Mouse (Mus musculus) myocyte (in vitro differentiated cells): Measurements from ENCODE around the gene Snx25. TPM values are rescaled to one million over a fixed set of nuclear protein-coding genes. Genes with fewer than 3 reads are reported as not detected.

Experiments
- H3K27me3 ChIP-seq: one replicate; pipeline ENCODE4 v1.6.1; 2011; ENCODE audit not compliant: control insufficient read depth, insufficient read depth, insufficient read length
- H3K36me3 ChIP-seq: one replicate; pipeline ENCODE4 v1.6.1; 2011; ENCODE audit not compliant: control insufficient read depth, insufficient read depth
- H3K4me2 ChIP-seq: one replicate; pipeline ENCODE4 v1.6.1; 2011; ENCODE audit warnings: low read depth, control low read depth
- H3K4me3 ChIP-seq: one replicate; pipeline ENCODE4 v1.5.1; 2011; ENCODE audit warnings: mild to moderate bottlenecking, control low read depth, moderate library complexity
- H3K79me2 ChIP-seq: one replicate; pipeline ENCODE4 v1.6.1; 2011; ENCODE audit not compliant: control insufficient read depth, insufficient read depth
- H3ac ChIP-seq: one replicate; pipeline ENCODE4 v1.6.1; 2011; ENCODE audit not compliant: control insufficient read depth, insufficient read length
- CEBPB ChIP-seq: IDR thresholded peaks from 2 replicates; pipeline ENCODE4 v1.6.1; 2011; ENCODE audit warnings: mild to moderate bottlenecking, moderate library complexity; ENCODE audit not compliant: poor library complexity, insufficient read depth, severe bottlenecking
- E2F4 ChIP-seq: IDR thresholded peaks from one replicate; pipeline ENCODE4 v1.6.1; 2011; ENCODE audit warnings: mild to moderate bottlenecking, control low read depth, moderate library complexity; ENCODE audit not compliant: insufficient read depth
- MAX ChIP-seq: IDR thresholded peaks from one replicate; pipeline ENCODE4 v1.6.1; 2011; ENCODE audit warnings: low read depth, mild to moderate bottlenecking, control low read depth
- MYOD1 ChIP-seq, 3 experiments: IDR thresholded peaks; one replicate each; pipeline ENCODE4 v1.6.1; 2011; ENCODE audit warnings: control low read depth in 2 of 3, low read depth in 2 of 3, mild to moderate bottlenecking in 2 of 3, moderate library complexity in 1 of 3; ENCODE audit not compliant: insufficient read length in 2 of 3, control insufficient read depth in 1 of 3
- MYOG ChIP-seq, 3 experiments: IDR thresholded peaks; one replicate each; pipeline ENCODE4 v1.6.1; 2011; ENCODE audit warnings: control low read depth in 2 of 3, low read depth in 2 of 3, mild to moderate bottlenecking in 2 of 3; ENCODE audit not compliant: insufficient read length in 2 of 3, control insufficient read depth in 1 of 3, insufficient read depth in 1 of 3
- POLR2A ChIP-seq: IDR thresholded peaks from one replicate; pipeline ENCODE4 v1.6.1; 2011; ENCODE audit warnings: low read depth, mild to moderate bottlenecking, control low read depth, moderate library complexity; ENCODE audit not compliant: insufficient read length
- POLR2AphosphoS2 ChIP-seq: IDR thresholded peaks from one replicate; pipeline ENCODE4 v1.6.1; 2011; ENCODE audit warnings: low read depth, control low read depth; ENCODE audit not compliant: insufficient read length
- REST ChIP-seq: IDR thresholded peaks from one replicate; pipeline ENCODE4 v1.6.1; 2011; ENCODE audit warnings: mild to moderate bottlenecking, control low read depth, moderate library complexity; ENCODE audit not compliant: insufficient read depth, insufficient read length
- SRF ChIP-seq: IDR thresholded peaks from one replicate; pipeline ENCODE4 v1.6.1; 2011; ENCODE audit warnings: low read depth; ENCODE audit not compliant: control insufficient read depth, insufficient read length
- TCF12 ChIP-seq: IDR thresholded peaks from one replicate; pipeline ENCODE4 v1.6.1; 2011; ENCODE audit warnings: mild to moderate bottlenecking, control low read depth; ENCODE audit not compliant: poor library complexity, insufficient read depth, severe bottlenecking
- TCF3 ChIP-seq: IDR thresholded peaks from one replicate; pipeline ENCODE4 v1.6.1; 2011; ENCODE audit warnings: low read depth, control low read depth; ENCODE audit not compliant: insufficient read length
- USF1 ChIP-seq: IDR thresholded peaks from one replicate; pipeline ENCODE4 v1.6.1; 2011; ENCODE audit warnings: low read depth, mild to moderate bottlenecking, control low read depth, moderate library complexity
- polyA plus RNA-seq: library from polyadenylated mRNA; unstranded; fragments of >200 nt; fragmentation: generic; extraction: Trizol; gene quantifications from one replicate; pipeline ENCODE4 v1.2.1, GENCODE M21; 2012; ENCODE audit warnings: missing spikeins

Gene Snx25
- polyA plus RNA-seq, 1 experiment = 4.4 TPM

DNA sequence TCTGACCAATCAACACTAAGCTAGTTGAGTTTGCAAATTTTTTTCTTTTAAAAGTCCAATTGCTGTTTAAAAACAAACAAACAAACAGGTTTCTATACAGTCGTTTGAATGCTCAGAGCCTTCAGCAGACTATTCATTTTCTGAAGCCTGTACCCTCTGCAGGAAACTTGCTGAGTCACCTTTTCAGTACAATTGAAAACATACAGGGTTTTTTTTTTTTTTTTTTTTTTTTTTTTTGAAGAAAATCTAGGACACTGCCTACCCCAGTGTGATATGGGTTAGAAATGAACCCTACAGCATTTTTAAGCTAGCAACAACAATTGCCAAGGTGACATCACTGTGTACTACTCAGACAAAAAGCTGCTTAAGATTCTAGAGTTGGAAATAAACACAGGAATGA lies 8.0 kb downstream of the Snx25 start:
- no peak for TF ChIP-seq MAX
- TF ChIP-seq MYOG (IDR thresholded peaks at IDR 0.05; ENCODE audit: control insufficient read depth in 1 of 3, insufficient read depth in 1 of 3, insufficient read length in 2 of 3, low read depth in 2 of 3) = no peak
- no peak for TF ChIP-seq USF1
- Histone ChIP-seq H3ac (no peak overlapping the region), H3K36me3 (no peaks in the 10 kb centered on the region), H3K27me3 (no peaks in the 10 kb centered on the region), H3K79me2 (peaks cover 19% of the 10 kb centered on the region), H3K4me2 (no peak overlapping the region), H3K4me3 (no peak overlapping the region)

DNA sequence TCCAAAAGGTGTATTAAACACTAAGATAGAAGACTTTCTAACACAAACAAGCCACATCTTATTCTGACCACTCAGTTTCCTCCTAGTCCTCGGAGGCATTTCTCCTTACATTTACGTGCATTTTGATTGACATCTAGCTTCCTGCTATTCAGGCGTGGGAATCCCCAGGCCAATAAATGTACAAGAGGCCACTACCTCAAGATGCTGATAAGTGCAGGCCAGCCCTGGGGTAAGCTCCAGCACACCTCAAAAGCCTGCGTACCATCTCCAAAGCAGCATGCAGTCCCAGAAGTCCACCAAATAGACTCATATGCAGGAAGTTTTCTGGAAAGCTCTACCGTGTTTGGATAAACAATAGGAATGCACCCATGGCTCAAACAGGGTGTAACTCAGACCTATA lies 8.5 kb downstream of the Snx25 start:
- Histone ChIP-seq H3ac (no peak overlapping the region), H3K79me2 (peaks cover 15% of the 10 kb centered on the region), H3K4me2 (no peak overlapping the region), H3K4me3 (no peak overlapping the region), H3K36me3 (no peaks in the 10 kb centered on the region), H3K27me3 (no peaks in the 10 kb centered on the region)
- no peak for TF ChIP-seq MAX
- TF ChIP-seq MYOD1 (IDR thresholded peaks at IDR 0.05; ENCODE audit: control insufficient read depth in 1 of 3, insufficient read length in 2 of 3, low read depth in 2 of 3) = no peak
- no peak for TF ChIP-seq MYOG (IDR thresholded peaks at IDR 0.05; ENCODE audit: control insufficient read depth in 1 of 3, insufficient read depth in 1 of 3, insufficient read length in 2 of 3, low read depth in 2 of 3)
- TF ChIP-seq E2F4 = no peak
- TF ChIP-seq POLR2AphosphoS2 = no peak
- TF ChIP-seq REST = no peak
- TF ChIP-seq USF1 = no peak
- no peak for TF ChIP-seq TCF3
- no peak for TF ChIP-seq CEBPB
- TF ChIP-seq SRF = no peak
- no peak for TF ChIP-seq POLR2A
- no peak for TF ChIP-seq TCF12

DNA sequence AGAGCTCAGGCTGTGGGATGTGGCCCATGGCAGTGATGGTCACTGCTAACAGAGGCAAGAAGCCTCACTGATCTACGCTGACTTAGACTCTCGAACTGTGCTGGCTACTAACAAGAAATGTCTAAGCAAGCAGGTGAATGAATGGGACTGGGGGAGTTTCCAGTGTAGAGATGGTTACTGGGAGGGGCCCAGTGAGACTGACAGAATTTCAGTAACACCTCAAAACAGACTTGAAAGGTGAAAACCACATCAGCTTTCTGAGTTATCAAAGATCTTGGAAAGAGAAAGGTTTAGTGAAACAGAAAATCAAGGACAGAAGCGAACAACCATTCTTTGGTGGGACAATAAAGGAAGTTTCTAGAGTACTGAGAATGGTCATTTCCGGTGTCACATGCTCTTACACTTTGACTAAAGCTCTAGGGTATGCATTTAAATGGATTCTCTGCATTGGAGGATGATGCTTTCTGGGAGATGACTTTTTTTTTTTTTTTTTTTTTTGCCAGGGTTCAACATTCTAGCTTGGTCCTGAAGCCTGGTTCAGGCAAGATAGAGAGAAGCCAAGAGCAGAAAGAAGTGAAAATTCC lies 9.4 kb downstream of the Snx25 start:
- TF ChIP-seq CEBPB (no peak), SRF (no peak), TCF3 (no peak), POLR2AphosphoS2 (no peak), POLR2A (no peak), TCF12 (no peak)
- Histone ChIP-seq H3K36me3 (no peaks in the 10 kb centered on the region), H3K27me3 (no peaks in the 10 kb centered on the region), H3K79me2 (peaks cover 15% of the 10 kb centered on the region), H3ac (no peak overlapping the region), H3K4me2 (no peak overlapping the region), H3K4me3 (no peak overlapping the region)

DNA sequence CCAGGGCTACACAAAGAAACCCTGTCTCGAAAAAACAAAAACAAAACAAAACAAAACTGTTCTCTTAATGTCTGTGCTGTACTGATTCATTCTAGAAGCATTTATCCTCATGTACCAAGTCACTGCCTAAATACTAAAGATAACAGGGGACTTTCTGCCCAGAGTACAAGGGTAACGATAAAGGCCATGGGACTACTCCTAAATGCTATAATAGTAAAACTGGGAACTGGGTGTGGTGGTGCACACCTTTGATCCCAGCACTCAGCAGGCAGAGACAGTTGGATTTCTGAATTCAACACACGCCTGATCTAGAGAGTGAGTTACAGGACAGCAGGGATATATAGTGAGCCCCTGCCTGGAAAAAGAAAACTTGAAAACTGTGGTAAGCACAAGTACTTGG lies 10.3 kb downstream of the Snx25 start:
- H3ac ChIP-seq = no peak overlapping the region
- peaks cover 19% of the 10 kb centered on the region for H3K79me2 ChIP-seq
- no peak overlapping the region for H3K4me2 ChIP-seq
- no peaks in the 10 kb centered on the region for H3K36me3 ChIP-seq
- no peak overlapping the region for H3K4me3 ChIP-seq
- H3K27me3 ChIP-seq = no peaks in the 10 kb centered on the region
- TF ChIP-seq CEBPB (no peak), MYOG (IDR thresholded peaks at IDR 0.05; ENCODE audit: control insufficient read depth in 1 of 3, insufficient read depth in 1 of 3, insufficient read length in 2 of 3, low read depth in 2 of 3) (no peak), POLR2A (no peak), MAX (no peak), E2F4 (no peak), TCF12 (no peak), MYOD1 (IDR thresholded peaks at IDR 0.05; ENCODE audit: control insufficient read depth in 1 of 3, insufficient read length in 2 of 3, low read depth in 2 of 3) (no peak), TCF3 (no peak), SRF (no peak), POLR2AphosphoS2 (no peak), USF1 (no peak)

DNA sequence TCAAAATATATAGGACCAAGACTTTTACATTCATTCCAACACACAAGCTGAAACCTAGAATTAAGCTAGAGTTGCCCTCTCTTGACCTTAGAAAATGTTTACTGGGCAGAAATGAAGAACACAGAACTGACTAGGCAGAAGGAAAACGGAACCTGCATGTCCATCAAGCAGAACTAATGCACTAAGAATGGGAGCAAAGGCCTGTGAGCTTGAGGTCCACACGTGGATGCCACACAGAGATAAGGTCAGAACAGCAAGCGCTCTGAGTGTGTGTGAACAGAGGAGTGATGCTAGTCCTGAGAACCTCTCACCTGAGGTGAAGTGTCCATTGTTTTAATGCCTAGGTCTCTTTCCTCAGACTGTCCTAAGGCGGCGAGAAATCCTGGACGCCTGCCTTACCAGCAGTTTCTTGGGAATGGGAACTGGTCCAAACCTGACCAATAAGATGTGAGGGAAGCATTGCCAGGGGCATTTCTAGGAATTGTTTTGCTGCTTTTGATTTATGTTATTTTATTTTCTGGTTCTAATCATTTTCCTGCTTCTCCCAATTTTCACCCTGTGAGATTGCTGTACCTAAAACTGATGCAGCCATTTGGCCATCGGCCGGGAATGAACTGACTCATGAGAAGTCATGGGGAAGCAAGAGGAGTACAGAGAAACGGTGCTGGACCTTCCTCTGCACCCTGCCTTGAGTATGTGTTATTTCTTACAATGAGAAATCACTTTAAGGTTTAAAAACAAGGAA lies 11.4 kb downstream of the Snx25 start:
- Histone ChIP-seq H3K27me3 (no peaks in the 10 kb centered on the region), H3K4me3 (no peak overlapping the region), H3K79me2 (peaks cover 19% of the 10 kb centered on the region), H3K4me2 (no peak overlapping the region), H3K36me3 (no peaks in the 10 kb centered on the region), H3ac (no peak overlapping the region)
- no peak for TF ChIP-seq REST
- TF ChIP-seq USF1 = no peak
- no peak for TF ChIP-seq MAX
- no peak for TF ChIP-seq E2F4
- TF ChIP-seq MYOG (IDR thresholded peaks at IDR 0.05; ENCODE audit: control insufficient read depth in 1 of 3, insufficient read depth in 1 of 3, insufficient read length in 2 of 3, low read depth in 2 of 3) = no peak
- no peak for TF ChIP-seq POLR2A
- TF ChIP-seq SRF = no peak
- TF ChIP-seq MYOD1 (IDR thresholded peaks at IDR 0.05; ENCODE audit: control insufficient read depth in 1 of 3, insufficient read length in 2 of 3, low read depth in 2 of 3) = no peak
- no peak for TF ChIP-seq POLR2AphosphoS2
- no peak for TF ChIP-seq TCF12
- TF ChIP-seq CEBPB = no peak
- no peak for TF ChIP-seq TCF3
